Mouse (Mus musculus): ENCODE results near the gene Cldn34a. TPM values are rescaled to one million over a fixed set of nuclear protein-coding genes. Genes with fewer than 3 reads are reported as not detected.
"Not testable (repeated sequence)": the region's sequence is repeated elsewhere in the genome, so short reads cannot be mapped to it uniquely, and the experiment has no call there.

The Cldn34a gene
- polyA plus RNA-seq (2011; ENCODE audit: insufficient read depth, insufficient read length, low replicate concordance, missing spikeins) = not detected in 2 replicates

GRCm38 (mm10) chrX:152563034-152563433 is at the start of gene Cldn34a:
TSS of gene Cldn34a (plus strand) at chrX:152563334.
- no peak within 1 kb of the TSS for H3K27ac ChIP-seq (ENCODE audit: control insufficient read depth, insufficient read depth, low read depth, low read length, poor library complexity)
- no peak within 1 kb of the TSS for H3K4me3 ChIP-seq (replicated peaks; ENCODE audit: control insufficient read depth, low read depth, low read length)
- TF ChIP-seq POLR2A (IDR thresholded peaks at IDR 0.05; ENCODE audit: borderline replicate concordance, control insufficient read depth, low read depth, low read length) (no peak), CTCF (IDR thresholded peaks at IDR 0.05; ENCODE audit: control insufficient read depth, insufficient read depth, low read length) (no peak)
- WGBS = 64% methylated on average over 2 of the region's 2 CpGs
- no peaks in the 10 kb centered on the region for H3K4me1 ChIP-seq (ENCODE audit: control insufficient read depth, insufficient read depth, low read length)

GRCm38 (mm10) chrX:152518611-152519010 is 44.5 kb upstream of the Cldn34a start:
- WGBS = 88% methylated on average over 2 of the region's 2 CpGs
- not testable (repeated sequence) for H3K4me3 ChIP-seq (replicated peaks; ENCODE audit: control insufficient read depth, low read depth, low read length); H3K27ac ChIP-seq (ENCODE audit: control insufficient read depth, insufficient read depth, low read depth, low read length, poor library complexity); H3K4me1 ChIP-seq (ENCODE audit: control insufficient read depth, insufficient read depth, low read length)

- WGBS = 44% methylated on average over 1 of the region's 1 CpGs
- TF ChIP-seq CTCF (IDR thresholded peaks at IDR 0.05; ENCODE audit: control insufficient read depth, insufficient read depth, low read length) (no peak), POLR2A (IDR thresholded peaks at IDR 0.05; ENCODE audit: borderline replicate concordance, control insufficient read depth, low read depth, low read length) (no peak)
- Histone ChIP-seq H3K4me1 (ENCODE audit: control insufficient read depth, insufficient read depth, low read length) (no peaks in the 10 kb centered on the region), H3K4me3 (replicated peaks; ENCODE audit: control insufficient read depth, low read depth, low read length) (no peak overlapping the region), H3K27ac (ENCODE audit: control insufficient read depth, insufficient read depth, low read depth, low read length, poor library complexity) (no peak overlapping the region)
These were observed 17.4 kb upstream of the Cldn34a start for GRCm38 (mm10) chrX:152545736-152546135.

GRCm38 (mm10) chrX:152548180-152548579 is 15.0 kb upstream of the Cldn34a start:
- no peak overlapping the region for H3K27ac ChIP-seq (ENCODE audit: control insufficient read depth, insufficient read depth, low read depth, low read length, poor library complexity)
- no peak for TF ChIP-seq CTCF (IDR thresholded peaks at IDR 0.05; ENCODE audit: control insufficient read depth, insufficient read depth, low read length)
- TF ChIP-seq POLR2A (IDR thresholded peaks at IDR 0.05; ENCODE audit: borderline replicate concordance, control insufficient read depth, low read depth, low read length) = no peak
- 23% methylated on average over 1 of the region's 1 CpGs for WGBS
- no peaks in the 10 kb centered on the region for H3K4me1 ChIP-seq (ENCODE audit: control insufficient read depth, insufficient read depth, low read length)
- no peak overlapping the region for H3K4me3 ChIP-seq (replicated peaks; ENCODE audit: control insufficient read depth, low read depth, low read length)

GRCm38 (mm10) chrX:152557446-152557845 is 5.7 kb upstream of the Cldn34a start:
- 80% methylated on average over 5 of the region's 6 CpGs for WGBS
- Histone ChIP-seq H3K4me1 (ENCODE audit: control insufficient read depth, insufficient read depth, low read length) (no peaks in the 10 kb centered on the region), H3K4me3 (replicated peaks; ENCODE audit: control insufficient read depth, low read depth, low read length) (no peak overlapping the region), H3K27ac (ENCODE audit: control insufficient read depth, insufficient read depth, low read depth, low read length, poor library complexity) (no peak overlapping the region)
- TF ChIP-seq CTCF (IDR thresholded peaks at IDR 0.05; ENCODE audit: control insufficient read depth, insufficient read depth, low read length) (no peak), POLR2A (IDR thresholded peaks at IDR 0.05; ENCODE audit: borderline replicate concordance, control insufficient read depth, low read depth, low read length) (no peak)

Other genes starting within 250 kb of the Cldn34a start
- 1.5 and 8.3 TPM in 2 replicates for gene Kantr, start 235.8 kb upstream of the Cldn34a start, polyA plus RNA-seq (2011; ENCODE audit: insufficient read depth, insufficient read length, low replicate concordance, missing spikeins)
- 14.2 and 42.5 TPM in 2 replicates for gene Tspyl2, start 220.9 kb upstream of the Cldn34a start, polyA plus RNA-seq (2011; ENCODE audit: insufficient read depth, insufficient read length, low replicate concordance, missing spikeins)
- 0.72 TPM in 1 of 2 replicates, not detected in the other for gene Gpr173, start 194.6 kb upstream of the Cldn34a start, polyA plus RNA-seq (2011; ENCODE audit: insufficient read depth, insufficient read length, low replicate concordance, missing spikeins)
- gene Shroom2, start 206.1 kb downstream of the Cldn34a start, polyA plus RNA-seq (2011; ENCODE audit: insufficient read depth, insufficient read length, low replicate concordance, missing spikeins) = 0.86 and 1.9 TPM in 2 replicates
- not detected in 2 replicates for gene Gpr143, start 218.6 kb downstream of the Cldn34a start, polyA plus RNA-seq (2011; ENCODE audit: insufficient read depth, insufficient read length, low replicate concordance, missing spikeins)

Data from bone marrow, adult 2 months (tissue).